Mouse (Mus musculus) cerebellum, adult 8-10 months (tissue): ENCODE data around the gene Prpsap1.

ENCODE experiments used
- DNase-seq: peaks from one replicate; pipeline ENCODE4 v3.0.0; 2022

Gene Prpsap1

DNA sequence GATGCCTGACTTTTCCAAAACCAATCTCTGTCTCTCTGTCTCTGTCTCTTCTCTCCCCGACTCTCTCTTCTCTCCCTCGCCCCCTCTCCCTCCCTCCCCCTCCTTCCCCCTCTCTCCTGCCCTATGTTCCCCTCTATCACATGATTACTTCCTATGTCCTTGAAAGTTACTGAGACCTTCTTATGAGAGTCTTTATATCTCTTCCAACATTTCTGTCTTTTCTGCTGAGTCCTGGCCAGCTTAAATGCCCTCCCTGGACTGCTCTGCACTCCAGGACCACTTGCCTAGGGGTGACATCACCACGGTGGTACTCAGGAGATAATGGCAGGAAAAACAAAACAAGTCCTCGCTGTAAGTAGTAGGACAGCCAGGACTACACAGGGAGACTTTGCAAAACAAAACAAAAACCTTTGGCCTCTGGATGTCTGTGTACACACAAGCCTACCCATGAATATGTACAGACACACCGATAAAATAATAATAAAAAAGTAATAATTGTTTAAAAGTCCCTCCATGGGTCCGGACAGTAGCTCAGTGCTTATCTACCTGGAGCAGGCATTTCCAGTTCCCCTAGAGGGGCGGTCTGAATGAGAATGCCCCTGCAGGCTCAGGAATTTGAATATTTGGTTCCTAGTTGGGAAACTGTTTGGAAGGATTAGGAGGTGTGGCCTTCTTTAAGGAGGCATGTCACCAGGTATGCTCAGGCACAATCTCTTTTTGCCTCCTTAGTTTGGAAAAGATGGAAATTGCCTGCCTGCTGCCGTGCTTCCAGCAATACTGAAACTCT lies 69.2 kb downstream of the Prpsap1 start:
- DNase-seq = no peak

DNA sequence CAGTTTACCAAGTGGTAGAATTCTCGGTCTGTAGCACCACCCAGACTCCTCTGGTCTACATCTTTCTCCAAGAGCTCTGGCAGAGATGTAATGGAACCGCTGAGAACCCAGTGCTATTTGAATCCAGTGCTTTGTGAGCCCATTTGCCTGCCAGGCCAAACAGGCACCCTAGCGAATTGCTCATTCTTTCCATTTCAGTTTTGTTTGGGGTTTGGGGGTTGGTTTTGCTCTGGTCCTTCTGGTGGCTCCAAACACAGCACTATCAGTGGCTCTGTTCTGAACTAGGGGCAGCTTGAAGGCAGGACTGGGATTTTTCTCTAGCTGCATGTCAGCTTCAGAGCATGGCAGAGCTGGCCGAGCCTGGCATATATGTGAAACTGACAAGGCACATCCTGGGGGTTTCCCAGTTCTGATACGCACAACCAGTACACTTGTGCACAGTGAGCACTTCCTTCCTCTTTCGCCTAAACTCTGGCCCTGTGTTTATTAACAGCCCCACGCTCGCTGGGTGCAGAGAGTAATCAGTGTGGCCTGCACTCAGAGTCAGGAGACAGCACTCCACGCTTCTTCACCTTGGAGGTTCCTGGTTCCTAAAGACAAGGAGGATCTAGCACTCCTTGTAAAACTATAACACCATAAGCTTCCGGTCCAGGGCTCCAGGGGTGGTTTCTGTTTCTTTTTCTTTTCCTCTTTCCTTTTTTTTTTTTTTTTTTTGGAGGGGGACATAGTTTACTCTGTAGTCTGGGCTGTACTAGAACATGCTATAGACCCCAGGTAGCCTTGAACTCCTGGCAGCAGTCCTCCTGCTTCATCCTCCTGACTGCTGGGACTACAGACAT lies 70.0 kb downstream of the Prpsap1 start:
- no peak for DNase-seq

DNA sequence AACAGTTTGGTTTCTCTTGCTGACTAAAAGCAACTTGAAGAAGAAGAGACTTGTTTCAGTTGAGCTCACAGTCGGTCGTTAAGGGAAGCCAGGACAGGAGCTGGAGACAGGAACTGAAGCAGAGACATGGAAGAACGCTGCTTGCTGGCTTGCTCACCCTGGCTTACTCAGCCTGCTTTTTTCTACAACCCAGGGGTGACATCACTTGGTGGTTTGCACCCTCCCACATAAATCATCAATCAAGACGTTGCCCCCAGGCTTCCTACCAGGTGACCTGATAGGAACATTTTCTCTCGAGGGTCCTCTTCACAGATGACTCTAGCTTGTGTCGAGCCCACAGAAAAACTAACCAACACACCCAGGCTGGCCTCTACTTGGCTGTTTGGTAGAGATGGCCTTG lies 70.8 kb downstream of the Prpsap1 start:
- no peak for DNase-seq

DNA sequence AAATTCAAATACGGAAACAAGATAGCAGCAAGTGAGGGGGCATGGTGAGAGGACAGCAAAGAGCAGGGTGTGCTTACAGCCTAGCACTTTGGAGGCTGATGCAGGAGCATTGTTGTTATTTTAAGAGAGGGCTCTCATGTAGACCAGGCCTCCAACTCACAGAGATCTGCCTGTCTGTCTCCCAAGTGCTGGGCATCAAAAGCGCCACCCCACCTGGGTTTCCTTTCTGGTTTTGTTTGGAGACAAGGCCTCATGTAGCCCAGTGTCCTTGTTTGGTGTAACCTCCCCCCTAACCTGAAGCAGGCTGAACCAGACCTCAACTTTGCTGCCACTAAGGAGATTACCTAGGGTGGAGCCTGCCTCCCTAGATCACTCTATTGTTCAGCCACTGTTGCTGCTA lies 71.4 kb downstream of the Prpsap1 start:
- no peak for DNase-seq

DNA sequence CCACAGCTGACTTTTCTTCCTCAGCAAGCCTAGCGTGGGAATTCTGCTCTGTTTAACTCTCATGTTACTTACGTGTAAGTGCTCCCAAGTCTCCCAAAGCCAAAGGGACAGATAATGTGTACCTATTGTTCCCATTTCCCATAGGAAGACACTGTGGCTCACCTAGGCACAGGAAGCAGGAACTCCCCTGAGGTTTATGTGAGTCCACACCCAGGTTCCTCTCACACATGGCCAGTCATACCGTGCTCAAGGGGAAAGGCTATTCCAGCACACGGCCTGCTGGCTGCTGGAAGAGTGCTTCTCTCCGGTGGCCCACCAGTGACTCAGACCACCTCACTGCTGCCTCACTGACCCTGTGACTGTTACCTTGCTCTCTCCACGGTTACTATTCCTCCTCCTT lies 72.9 kb downstream of the Prpsap1 start:
- DNase-seq = no peak
